Mouse (Mus musculus): ENCODE results near the gene Adh1. TPM values are rescaled to one million over a fixed set of nuclear protein-coding genes. Genes with fewer than 3 reads are reported as not detected.

The Adh1 gene
- polyA plus RNA-seq, 1 experiment from 2014 or later: 1,307 TPM

DNA sequence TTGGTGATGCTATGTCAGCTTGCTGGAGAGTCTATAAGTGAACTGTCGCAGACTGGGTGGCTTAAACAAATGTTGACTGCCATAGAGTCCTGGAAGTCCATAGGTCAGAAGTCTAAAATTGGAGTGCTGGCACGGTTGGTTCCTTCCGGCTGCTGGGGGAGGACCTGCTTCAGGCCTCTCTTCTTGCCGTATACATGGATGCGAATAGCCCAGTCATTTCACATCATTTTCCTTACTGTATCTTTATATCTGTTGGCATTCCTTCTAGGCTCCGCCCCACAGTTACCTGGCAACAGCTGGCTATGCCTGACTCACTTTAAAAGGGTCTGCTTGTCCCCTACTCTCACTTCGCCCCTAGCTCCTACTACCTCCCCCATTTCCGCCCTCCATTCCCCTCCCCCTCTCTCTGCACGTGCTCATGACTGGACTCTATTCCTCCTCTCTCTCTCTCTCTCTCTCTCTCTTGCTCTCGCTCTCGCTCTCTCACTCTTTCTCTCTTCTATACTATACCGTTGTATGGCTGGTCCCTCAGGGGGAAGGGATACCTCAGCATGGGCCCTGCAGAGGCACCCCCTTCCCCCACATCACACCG, 36.3 kb upstream of the Adh1 start:
- Histone ChIP-seq H3K27ac (ENCODE audit: low read length) (no peak overlapping the region), H3K9ac (ENCODE audit: low read length) (no peak overlapping the region), H3K4me1 (replicated peaks; ENCODE audit: control insufficient read depth, insufficient read depth, low read length) (no peaks in the 10 kb centered on the region), H3K27me3 (ENCODE audit: control insufficient read depth, insufficient read depth, low read depth, low read length) (no peaks in the 10 kb centered on the region), H3K4me2 (ENCODE audit: low read depth, low read length) (no peak overlapping the region), H3K36me3 (ENCODE audit: control insufficient read depth, insufficient read depth, low read length) (no peaks in the 10 kb centered on the region), H3K9me3 (ENCODE audit: control insufficient read depth, low read length) (no peaks in the 10 kb centered on the region), H3K4me3 (ENCODE audit: low read length) (no peak overlapping the region)
- ATAC-seq (ENCODE audit: low read depth): no peak
- WGBS: 80% methylated on average over 13 of the region's 13 CpGs

DNA sequence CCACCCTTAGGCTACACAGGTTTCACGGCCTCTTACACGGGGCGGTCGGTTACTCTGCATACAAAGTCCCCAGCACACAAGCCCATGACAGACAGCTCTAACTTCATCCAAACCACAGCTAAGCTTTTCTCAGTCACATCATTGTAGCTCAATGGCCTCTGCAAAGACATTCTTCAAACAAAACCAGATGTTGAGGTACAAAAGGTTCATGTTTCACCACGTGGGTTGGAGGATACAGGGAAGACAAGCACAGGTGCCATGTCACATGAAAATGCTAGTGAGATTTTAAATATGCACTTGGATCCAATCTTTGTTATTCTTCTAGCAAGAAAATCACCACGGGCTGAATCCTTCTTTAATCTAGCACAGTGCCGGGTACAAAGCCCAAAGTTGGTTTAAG, 35.5 kb upstream of the Adh1 start:
- Histone ChIP-seq H3K36me3 (ENCODE audit: control insufficient read depth, insufficient read depth, low read length) (no peaks in the 10 kb centered on the region), H3K27me3 (ENCODE audit: control insufficient read depth, insufficient read depth, low read depth, low read length) (no peaks in the 10 kb centered on the region), H3K9ac (ENCODE audit: low read length) (no peak overlapping the region), H3K4me1 (replicated peaks; ENCODE audit: control insufficient read depth, insufficient read depth, low read length) (no peaks in the 10 kb centered on the region), H3K27ac (ENCODE audit: low read length) (no peak overlapping the region), H3K9me3 (ENCODE audit: control insufficient read depth, low read length) (no peaks in the 10 kb centered on the region), H3K4me3 (ENCODE audit: low read length) (no peak overlapping the region), H3K4me2 (ENCODE audit: low read depth, low read length) (no peak overlapping the region)
- WGBS: 77% methylated on average over 7 of the region's 7 CpGs
- ATAC-seq (ENCODE audit: low read depth): no peak

DNA sequence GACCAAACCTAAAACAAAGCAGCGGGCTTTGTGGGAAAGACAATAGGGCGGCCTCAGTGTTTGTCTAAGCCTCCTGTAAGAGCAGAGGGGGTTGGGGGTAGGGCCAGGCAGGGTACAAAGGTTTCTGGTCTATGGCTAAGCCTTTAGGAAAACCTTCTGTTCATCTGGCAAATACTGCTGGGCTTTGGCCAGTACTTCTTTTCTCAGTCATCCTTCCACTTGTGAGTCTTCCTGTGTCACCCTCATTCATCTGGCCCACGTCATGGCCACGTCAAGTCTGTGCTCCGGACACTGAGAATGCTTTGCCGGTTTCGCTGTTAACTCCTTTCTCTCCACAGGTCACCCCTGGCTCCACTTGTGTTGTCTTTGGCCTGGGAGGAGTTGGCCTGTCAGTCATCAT, 34.9 kb upstream of the Adh1 start:
- 40% methylated on average over 7 of the region's 7 CpGs for WGBS

DNA sequence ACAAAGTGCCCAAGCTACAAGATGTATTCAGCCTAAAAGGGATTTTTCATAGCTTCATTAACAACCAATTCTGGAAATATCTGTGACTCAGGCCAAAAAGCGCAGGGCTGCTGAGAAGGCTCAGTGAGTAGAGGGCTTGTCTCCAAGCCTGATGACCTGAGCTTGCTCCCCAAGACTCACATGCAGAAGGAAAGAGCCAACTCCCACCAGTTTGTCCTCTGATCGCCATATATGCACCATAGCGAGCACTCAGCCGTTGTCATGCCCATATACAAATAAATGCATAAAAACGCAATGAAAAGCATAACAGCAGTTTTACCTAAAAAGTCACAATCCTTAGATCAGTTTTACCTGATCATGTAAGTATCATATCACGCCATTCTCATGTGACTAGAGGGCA, 34.3 kb upstream of the Adh1 start:
- no peak overlapping the region for H3K4me2 ChIP-seq (ENCODE audit: low read depth, low read length)
- H3K4me3 ChIP-seq (ENCODE audit: low read length): no peak overlapping the region
- H3K9me3 ChIP-seq (ENCODE audit: control insufficient read depth, low read length): no peaks in the 10 kb centered on the region
- no peak for ATAC-seq (ENCODE audit: low read depth)
- WGBS: 92% methylated on average over 6 of the region's 6 CpGs
- no peak overlapping the region for H3K9ac ChIP-seq (ENCODE audit: low read length)
- no peaks in the 10 kb centered on the region for H3K36me3 ChIP-seq (ENCODE audit: control insufficient read depth, insufficient read depth, low read length)
- H3K27ac ChIP-seq (ENCODE audit: low read length): no peak overlapping the region
- no peaks in the 10 kb centered on the region for H3K27me3 ChIP-seq (ENCODE audit: control insufficient read depth, insufficient read depth, low read depth, low read length)
- no peaks in the 10 kb centered on the region for H3K4me1 ChIP-seq (replicated peaks; ENCODE audit: control insufficient read depth, insufficient read depth, low read length)

More for the DNA sequence above, 34.9 kb upstream of the Adh1 start:
- no peak overlapping the region for H3K27ac ChIP-seq (ENCODE audit: low read length)
- H3K4me2 ChIP-seq (ENCODE audit: low read depth, low read length): no peak overlapping the region
- H3K9me3 ChIP-seq (ENCODE audit: control insufficient read depth, low read length): no peaks in the 10 kb centered on the region
- no peaks in the 10 kb centered on the region for H3K36me3 ChIP-seq (ENCODE audit: control insufficient read depth, insufficient read depth, low read length)
- no peak overlapping the region for H3K4me3 ChIP-seq (ENCODE audit: low read length)
- H3K27me3 ChIP-seq (ENCODE audit: control insufficient read depth, insufficient read depth, low read depth, low read length): no peaks in the 10 kb centered on the region
- H3K4me1 ChIP-seq (replicated peaks; ENCODE audit: control insufficient read depth, insufficient read depth, low read length): no peaks in the 10 kb centered on the region
- no peak overlapping the region for H3K9ac ChIP-seq (ENCODE audit: low read length)
- peak; percentile 53 for ATAC-seq (ENCODE audit: low read depth)

DNA sequence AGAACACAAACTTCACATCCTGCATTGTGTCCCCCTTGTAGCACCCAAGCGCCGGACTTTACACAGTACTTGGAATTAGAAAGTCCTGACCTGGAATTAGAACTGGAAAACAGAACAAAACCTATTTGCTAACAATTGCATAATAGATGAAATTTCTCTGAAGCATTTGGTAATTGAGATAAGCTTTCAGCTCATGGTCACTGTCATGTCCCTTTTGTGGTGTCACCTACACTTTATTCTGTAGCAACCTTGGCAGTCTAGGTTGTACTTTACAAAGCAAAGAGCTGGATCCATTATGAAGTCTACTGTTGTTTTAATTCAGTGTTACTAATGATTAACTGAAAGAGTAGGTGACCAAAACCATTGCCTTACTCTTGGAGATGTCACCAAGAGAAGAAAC, 33.7 kb upstream of the Adh1 start:
- H3K9ac ChIP-seq (ENCODE audit: low read length): no peak overlapping the region
- no peaks in the 10 kb centered on the region for H3K36me3 ChIP-seq (ENCODE audit: control insufficient read depth, insufficient read depth, low read length)
- ATAC-seq (ENCODE audit: low read depth): no peak
- H3K27ac ChIP-seq (ENCODE audit: low read length): no peak overlapping the region
- H3K4me2 ChIP-seq (ENCODE audit: low read depth, low read length): no peak overlapping the region
- H3K27me3 ChIP-seq (ENCODE audit: control insufficient read depth, insufficient read depth, low read depth, low read length): no peaks in the 10 kb centered on the region
- H3K4me1 ChIP-seq (replicated peaks; ENCODE audit: control insufficient read depth, insufficient read depth, low read length): no peaks in the 10 kb centered on the region
- 92% methylated on average over 2 of the region's 2 CpGs for WGBS
- no peaks in the 10 kb centered on the region for H3K9me3 ChIP-seq (ENCODE audit: control insufficient read depth, low read length)
- no peak overlapping the region for H3K4me3 ChIP-seq (ENCODE audit: low read length)

DNA sequence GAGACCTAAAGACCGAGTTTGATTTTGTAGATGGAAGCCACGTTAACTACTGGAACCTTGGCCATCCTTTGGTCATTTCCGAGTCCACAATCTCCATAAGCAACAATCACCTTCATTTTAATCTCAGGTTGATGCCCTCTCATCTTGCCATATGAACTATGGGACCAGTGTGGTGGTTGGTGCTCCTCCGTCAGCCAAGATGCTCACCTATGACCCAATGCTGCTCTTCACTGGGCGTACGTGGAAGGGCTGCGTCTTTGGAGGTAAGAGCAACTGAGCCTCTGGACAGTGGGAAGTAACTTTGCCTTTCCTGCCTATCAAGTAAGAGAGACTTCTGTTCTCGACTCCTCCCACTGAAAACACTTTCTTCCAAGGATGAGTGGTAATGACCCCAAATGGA, 33.0 kb upstream of the Adh1 start:
- H3K4me2 ChIP-seq (ENCODE audit: low read depth, low read length): no peak overlapping the region
- ATAC-seq (ENCODE audit: low read depth): no peak
- H3K4me1 ChIP-seq (replicated peaks; ENCODE audit: control insufficient read depth, insufficient read depth, low read length): no peaks in the 10 kb centered on the region
- no peak overlapping the region for H3K4me3 ChIP-seq (ENCODE audit: low read length)
- no peaks in the 10 kb centered on the region for H3K36me3 ChIP-seq (ENCODE audit: control insufficient read depth, insufficient read depth, low read length)
- WGBS: 93% methylated on average over 8 of the region's 8 CpGs
- no peak overlapping the region for H3K9ac ChIP-seq (ENCODE audit: low read length)
- no peak overlapping the region for H3K27ac ChIP-seq (ENCODE audit: low read length)
- H3K9me3 ChIP-seq (ENCODE audit: control insufficient read depth, low read length): no peaks in the 10 kb centered on the region
- no peaks in the 10 kb centered on the region for H3K27me3 ChIP-seq (ENCODE audit: control insufficient read depth, insufficient read depth, low read depth, low read length)

DNA sequence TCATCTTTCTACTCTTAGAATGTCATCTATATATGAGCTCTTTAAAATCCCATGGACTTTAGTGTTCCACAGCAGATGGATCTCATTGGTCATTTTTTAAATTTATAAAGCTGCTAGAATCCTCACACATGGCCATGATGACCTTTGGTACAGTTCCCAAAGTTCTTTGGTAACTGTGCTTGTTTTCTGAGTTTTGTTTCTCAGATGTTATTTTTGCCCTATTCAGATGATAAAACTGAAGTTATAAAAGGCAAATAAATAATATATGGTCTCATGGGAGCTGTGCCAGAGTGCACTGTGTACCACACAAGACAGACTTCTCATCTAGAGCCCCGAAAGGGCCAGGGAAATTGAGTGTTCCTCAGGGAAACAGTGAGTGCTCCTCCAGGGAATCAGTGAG, 31.3 kb upstream of the Adh1 start:
- WGBS: 84% methylated on average over 1 of the region's 1 CpGs
- no peaks in the 10 kb centered on the region for H3K36me3 ChIP-seq (ENCODE audit: control insufficient read depth, insufficient read depth, low read length)
- H3K27me3 ChIP-seq (ENCODE audit: control insufficient read depth, insufficient read depth, low read depth, low read length): no peaks in the 10 kb centered on the region
- no peak overlapping the region for H3K9ac ChIP-seq (ENCODE audit: low read length)
- no peak overlapping the region for H3K4me2 ChIP-seq (ENCODE audit: low read depth, low read length)
- no peak overlapping the region for H3K4me3 ChIP-seq (ENCODE audit: low read length)
- no peak for ATAC-seq (ENCODE audit: low read depth)
- no peaks in the 10 kb centered on the region for H3K4me1 ChIP-seq (replicated peaks; ENCODE audit: control insufficient read depth, insufficient read depth, low read length)
- no peaks in the 10 kb centered on the region for H3K9me3 ChIP-seq (ENCODE audit: control insufficient read depth, low read length)
- H3K27ac ChIP-seq (ENCODE audit: low read length): no peak overlapping the region

DNA sequence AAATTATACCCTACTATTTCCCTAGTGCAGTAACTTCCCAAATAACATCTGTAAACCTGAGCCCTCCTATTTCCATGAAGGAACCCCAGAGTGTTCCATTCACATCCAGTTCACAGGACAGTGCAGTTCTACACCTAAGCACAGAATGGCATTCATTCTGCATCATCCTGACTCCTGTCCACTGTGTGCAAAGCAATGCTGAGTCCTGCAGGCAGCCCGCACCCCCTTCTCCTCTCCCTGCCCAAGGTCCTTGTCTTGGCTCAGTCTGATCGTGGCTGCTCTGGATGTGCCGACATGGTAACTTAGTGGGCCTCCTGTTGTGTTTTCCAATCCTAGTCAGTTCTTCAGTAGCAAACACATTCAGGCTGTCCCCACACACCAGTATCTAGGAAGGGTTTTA, 30.5 kb upstream of the Adh1 start:
- no peak for ATAC-seq (ENCODE audit: low read depth)
- H3K36me3 ChIP-seq (ENCODE audit: control insufficient read depth, insufficient read depth, low read length): no peaks in the 10 kb centered on the region
- H3K27me3 ChIP-seq (ENCODE audit: control insufficient read depth, insufficient read depth, low read depth, low read length): no peaks in the 10 kb centered on the region
- no peak overlapping the region for H3K4me3 ChIP-seq (ENCODE audit: low read length)
- H3K4me2 ChIP-seq (ENCODE audit: low read depth, low read length): no peak overlapping the region
- 82% methylated on average over 3 of the region's 3 CpGs for WGBS
- no peaks in the 10 kb centered on the region for H3K9me3 ChIP-seq (ENCODE audit: control insufficient read depth, low read length)
- no peaks in the 10 kb centered on the region for H3K4me1 ChIP-seq (replicated peaks; ENCODE audit: control insufficient read depth, insufficient read depth, low read length)
- H3K27ac ChIP-seq (ENCODE audit: low read length): no peak overlapping the region
- no peak overlapping the region for H3K9ac ChIP-seq (ENCODE audit: low read length)

DNA sequence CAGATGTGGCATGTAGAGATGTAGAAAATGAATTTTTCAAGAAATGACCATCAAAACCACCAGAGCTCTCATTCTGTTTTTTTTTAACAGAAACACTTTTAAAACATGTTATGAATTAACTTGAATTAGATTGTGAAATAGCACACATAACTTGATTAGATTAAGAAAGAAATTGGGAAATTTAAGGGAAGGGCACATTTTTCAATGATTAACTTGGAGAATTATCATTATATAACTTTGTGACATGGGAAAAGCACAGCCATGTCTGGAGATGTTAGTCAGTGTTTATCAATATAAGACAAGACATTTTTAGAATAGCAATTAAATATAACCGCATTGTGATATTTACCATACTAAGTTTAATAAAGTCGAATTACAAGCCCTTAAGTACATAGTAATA, 29.3 kb upstream of the Adh1 start:
- Histone ChIP-seq H3K4me3 (ENCODE audit: low read length) (no peak overlapping the region), H3K27ac (ENCODE audit: low read length) (no peak overlapping the region), H3K27me3 (ENCODE audit: control insufficient read depth, insufficient read depth, low read depth, low read length) (no peaks in the 10 kb centered on the region), H3K9me3 (ENCODE audit: control insufficient read depth, low read length) (no peaks in the 10 kb centered on the region), H3K4me1 (replicated peaks; ENCODE audit: control insufficient read depth, insufficient read depth, low read length) (0 out of 2 replicates have a peak, but pooled peaks cover 3% of the 10 kb centered on the region), H3K9ac (ENCODE audit: low read length) (no peak overlapping the region), H3K36me3 (ENCODE audit: control insufficient read depth, insufficient read depth, low read length) (no peaks in the 10 kb centered on the region), H3K4me2 (ENCODE audit: low read depth, low read length) (no peak overlapping the region)
- ATAC-seq (ENCODE audit: low read depth): no peak
- 82% methylated on average over 2 of the region's 2 CpGs for WGBS

Data from lung, embryonic 16.5 days (tissue).